Mouse (Mus musculus): ENCODE results near the gene Pld3.
A peak's percentile ranks its signal among the peaks of the same experiment; 100 is the strongest.

Gene Pld3

DNA sequence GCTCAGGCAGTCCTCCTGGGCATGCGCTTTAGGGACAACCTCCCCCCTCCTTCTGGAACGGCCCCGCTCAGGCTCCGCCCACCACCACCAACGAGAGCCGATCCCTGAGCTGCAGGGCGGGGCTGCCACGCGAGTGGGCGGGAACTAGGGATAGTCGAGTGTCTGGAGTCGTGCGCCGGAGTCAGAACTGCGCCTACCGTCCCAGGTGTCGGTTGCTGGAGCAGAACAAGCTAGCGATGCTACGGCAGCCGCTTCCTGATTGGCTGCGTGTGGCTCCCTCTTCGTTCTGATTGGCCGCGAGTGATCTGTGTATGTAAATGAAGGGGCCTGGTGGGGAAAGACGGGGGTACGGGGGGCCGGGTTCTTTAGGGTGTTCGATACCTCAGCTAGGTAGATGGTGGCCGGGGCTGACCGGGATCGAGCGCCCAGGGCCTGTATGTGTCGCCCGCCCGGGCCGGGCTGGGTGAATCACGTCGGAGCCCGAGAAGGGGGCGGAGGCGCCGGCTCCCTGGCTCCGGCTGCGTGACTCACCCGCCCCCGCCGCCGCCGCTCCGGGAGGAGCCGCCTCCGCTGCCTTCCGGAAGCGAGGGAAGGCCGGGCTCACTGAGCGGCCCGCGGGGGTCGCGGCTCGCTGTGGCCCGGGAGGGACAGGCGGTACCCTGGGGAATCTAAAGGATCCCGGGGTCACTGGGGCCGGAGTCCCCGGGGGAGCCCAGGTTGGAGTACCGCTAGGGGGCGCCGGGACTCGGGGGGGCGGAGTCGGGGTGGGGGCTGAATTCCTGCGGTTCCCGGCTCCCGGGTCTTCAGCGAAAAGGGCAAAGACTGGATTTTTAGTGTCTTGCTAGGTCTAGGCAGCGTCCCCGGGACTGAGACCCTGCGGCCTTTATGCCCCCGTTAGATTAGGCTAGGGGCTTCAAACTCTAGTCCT lies 66.0 kb downstream of the Pld3 start, which contains the start of gene Sertad1:
Sertad1 (plus strand) TSS at position 141 of the 928 bp plus-strand sequence.
- DNase-seq (ENCODE audit: low read depth, low spot score): peak; percentile 100

- DNase-seq (ENCODE audit: low read depth, low spot score): no peak
Measured at GRCm38 (mm10) chr7:27486102-27486769, 66.8 kb downstream of the Pld3 start.

- DNase-seq (ENCODE audit: low read depth, low spot score): no peak
Measured at GRCm38 (mm10) chr7:27483860-27484259, 69.2 kb downstream of the Pld3 start.
